ENCODE assay signal across 14 mouse cellular contexts in the genomic region with DNA sequence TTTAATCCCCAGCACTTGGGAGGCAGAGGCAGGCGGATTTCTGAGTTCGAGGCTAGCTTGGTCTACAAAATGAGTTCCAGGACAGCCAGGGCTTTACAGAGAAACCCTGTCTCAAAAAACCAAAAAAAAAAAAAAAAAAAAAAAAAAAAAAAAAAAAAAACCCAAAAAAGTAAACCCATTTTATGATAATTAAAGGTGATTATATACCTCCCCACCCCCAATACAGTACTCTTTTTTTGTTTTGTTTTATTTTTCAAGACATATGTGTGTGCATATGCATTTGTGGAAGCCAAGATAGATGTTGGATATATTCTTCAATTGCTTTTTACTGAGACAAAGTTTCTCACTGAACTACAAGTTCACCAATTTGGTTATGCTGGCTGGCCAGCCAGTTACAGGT. TPM values are rescaled to one million over a fixed set of nuclear protein-coding genes. Genes with fewer than 3 reads are reported as not detected.
"Had no signal": no experiment of that assay in that cellular context is flagged by ENCODE, and none has a peak within 500 bp of the region (broad histone marks: within the 10 kb centered on the region; RNA-seq: fewer than 3 reads in every experiment).

No protein-coding gene starts in this region.

RNA-seq across cellular contexts. Expression of a gene that starts 9.3 kb away (rescaled TPM):
- total RNA-seq: common myeloid progenitor, adult 5-6 weeks; forebrain, postnatal 0 days; granulocyte monocyte progenitor cell, adult 5-6 weeks had no signal
- polyA plus RNA-seq: embryonic facial prominence, embryonic 10.5 days; embryonic facial prominence, embryonic 11.5 days; embryonic facial prominence, embryonic 12.5 days; embryonic facial prominence, embryonic 14.5 days; erythroblast, embryonic 14.5 days; forebrain, embryonic 11.5 days; forebrain, embryonic 12.5 days; forebrain, embryonic 13.5 days; forebrain, embryonic 14.5 days; forebrain, embryonic 15.5 days; forebrain, embryonic 16.5 days; forebrain, postnatal 0 days had no signal
